Mouse (Mus musculus): ENCODE data around the gene Slc25a30. TPM values are rescaled to one million over a fixed set of nuclear protein-coding genes. Genes with fewer than 3 reads are reported as not detected.
A peak's percentile ranks its signal among the peaks of the same experiment; 100 is the strongest.
"Not testable (repeated sequence)": the region's sequence is repeated elsewhere in the genome, so short reads cannot be mapped to it uniquely, and the experiment has no call there.

Gene Slc25a30
- total RNA-seq, 1 experiment: 5.1 TPM

DNA sequence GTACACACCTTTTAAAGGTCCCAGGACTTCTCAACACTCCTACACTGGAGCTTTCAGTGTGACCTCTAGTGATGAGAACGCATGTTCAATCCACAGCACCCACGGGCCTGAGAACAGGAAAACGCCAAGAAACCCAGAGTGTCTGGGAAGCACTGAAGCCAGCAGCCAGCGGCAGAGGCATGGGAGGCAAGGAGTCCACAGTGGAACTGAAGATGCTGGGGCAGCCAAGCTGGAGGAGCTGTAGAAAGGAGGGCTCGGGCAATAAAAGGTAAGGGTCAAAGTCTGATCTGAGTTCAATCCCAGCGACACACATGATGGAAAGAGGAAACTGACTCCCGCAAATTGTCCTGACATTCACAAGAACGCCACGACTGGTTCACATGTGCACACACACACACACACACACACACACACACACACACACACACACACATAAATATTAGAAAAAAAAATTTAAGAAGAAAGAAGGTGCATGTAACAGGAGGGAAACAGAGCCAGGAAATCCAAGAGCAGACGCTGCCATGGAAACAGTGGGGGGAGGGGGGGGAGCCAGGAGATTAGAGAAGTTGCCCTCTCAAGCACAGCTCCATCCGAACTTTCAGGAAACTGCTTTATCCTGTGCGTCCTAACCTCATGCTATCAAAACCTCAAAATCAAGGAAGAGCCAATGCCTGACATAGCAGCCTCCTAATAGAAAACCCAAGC lies 46.9 kb upstream of the Slc25a30 start:
- Histone ChIP-seq H3K4me1 (ENCODE audit: control insufficient read depth in 2 of 2, insufficient read depth in 2 of 2, low read length in 2 of 2, poor library complexity in 1 of 2) (peaks cover under 1 to 7% of the 10 kb centered on the region in 2 experiments; a peak in 1 of 4 replicates), H3K27ac (ENCODE audit: insufficient read depth, low read depth, low read length, poor library complexity, severe bottlenecking) (peak overlapping the region; percentile 44), H3K36me3 (ENCODE audit: control insufficient read depth, insufficient read depth, low read length, poor library complexity, severe bottlenecking) (no peaks in the 10 kb centered on the region), H3K9me3 (ENCODE audit: control insufficient read depth, insufficient read depth, low read depth, low read length) (no peaks in the 10 kb centered on the region), H3K4me3 (ENCODE audit: insufficient read depth in 1 of 2, low read depth in 1 of 2, low read length in 2 of 2, poor library complexity in 1 of 2, severe bottlenecking in 1 of 2) (peak overlapping the region; percentile 60 to 85), H3K9ac (ENCODE audit: insufficient read depth, low read depth, low read length, poor library complexity, severe bottlenecking) (peak overlapping the region; percentile 73)
- DNase-seq (ENCODE audit: low read depth, low spot score): no peak
- in situ Hi-C loops (cut with MboI; ENCODE audit: low sequenced_read_pairs in 2 of 2, unreplicated experiment in 2 of 2): no loop called here
- TF ChIP-seq HCFC1 (IDR thresholded peaks at IDR 0.05; ENCODE audit: borderline replicate concordance, insufficient read depth, low read length) (no peak), CHD2 (IDR thresholded peaks at IDR 0.05; ENCODE audit: low read depth, low read length) (0 out of 2 replicates have a peak, but pooled peaks have one; percentile 20)

DNA sequence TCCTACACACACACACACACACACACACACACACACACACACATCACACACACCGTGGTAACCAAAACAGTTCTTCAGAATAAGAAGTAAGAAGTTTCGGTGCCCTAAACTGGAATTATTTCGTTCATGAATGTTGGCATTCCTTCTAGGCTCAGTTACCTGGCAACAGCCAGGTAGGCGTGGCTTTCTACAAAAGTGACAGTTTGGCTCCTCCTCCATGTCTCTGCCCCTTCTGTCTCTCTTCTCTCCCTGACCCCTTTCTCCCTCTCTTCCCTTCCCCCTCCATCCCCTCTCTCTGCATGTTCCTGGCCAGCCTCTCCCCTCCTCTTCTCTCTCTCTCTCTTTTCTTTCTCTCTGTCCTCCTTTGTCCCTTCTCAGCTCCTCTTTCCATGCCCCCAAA lies 46.1 kb upstream of the Slc25a30 start:
- no peak for TF ChIP-seq CHD2 (IDR thresholded peaks at IDR 0.05; ENCODE audit: low read depth, low read length)
- no peak overlapping the region for H3K9ac ChIP-seq (ENCODE audit: insufficient read depth, low read depth, low read length, poor library complexity, severe bottlenecking)
- no peaks in the 10 kb centered on the region for H3K9me3 ChIP-seq (ENCODE audit: control insufficient read depth, insufficient read depth, low read depth, low read length)
- no peaks in the 10 kb centered on the region for H3K36me3 ChIP-seq (ENCODE audit: control insufficient read depth, insufficient read depth, low read length, poor library complexity, severe bottlenecking)
- peak overlapping the region in 1 of 2 experiments; percentile 85; a peak in 1 of 4 replicates for H3K4me3 ChIP-seq (ENCODE audit: insufficient read depth in 1 of 2, low read depth in 1 of 2, low read length in 2 of 2, poor library complexity in 1 of 2, severe bottlenecking in 1 of 2)
- H3K4me1 ChIP-seq (ENCODE audit: control insufficient read depth in 2 of 2, insufficient read depth in 2 of 2, low read length in 2 of 2, poor library complexity in 1 of 2): peaks cover 2 to 12% of the 10 kb centered on the region in 2 experiments; a peak in 2 of 4 replicates
- in situ Hi-C loops (cut with MboI; ENCODE audit: low sequenced_read_pairs in 2 of 2, unreplicated experiment in 2 of 2): no loop called here
- H3K27ac ChIP-seq (ENCODE audit: insufficient read depth, low read depth, low read length, poor library complexity, severe bottlenecking): no peak overlapping the region
- no peak for DNase-seq (ENCODE audit: low read depth, low spot score)

DNA sequence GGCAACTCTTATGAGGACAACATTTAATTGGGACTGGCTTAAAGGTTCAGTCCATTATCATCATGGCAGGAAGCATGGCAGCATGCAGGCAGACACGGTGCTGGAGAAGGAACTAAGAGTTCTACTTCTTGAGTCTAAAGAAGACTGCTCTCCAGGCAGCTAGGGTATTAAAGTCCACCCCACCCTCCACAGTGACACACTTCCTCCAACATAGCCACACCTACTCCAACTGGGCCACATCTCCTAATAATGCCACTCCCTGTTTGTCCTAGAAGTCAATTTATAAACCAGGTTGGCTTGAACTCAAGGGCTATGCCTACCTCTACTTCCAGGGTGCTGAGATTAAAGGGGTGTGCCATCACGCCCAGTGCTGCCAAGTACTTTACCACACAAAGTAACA lies 45.2 kb upstream of the Slc25a30 start:
- no peak for DNase-seq (ENCODE audit: low read depth, low spot score)
- Histone ChIP-seq H3K9me3 (ENCODE audit: control insufficient read depth, insufficient read depth, low read depth, low read length) (no peaks in the 10 kb centered on the region), H3K27ac (ENCODE audit: insufficient read depth, low read depth, low read length, poor library complexity, severe bottlenecking) (no peak overlapping the region), H3K4me3 (ENCODE audit: insufficient read depth in 1 of 2, low read depth in 1 of 2, low read length in 2 of 2, poor library complexity in 1 of 2, severe bottlenecking in 1 of 2) (no peak overlapping the region), H3K4me1 (ENCODE audit: control insufficient read depth in 2 of 2, insufficient read depth in 2 of 2, low read length in 2 of 2, poor library complexity in 1 of 2) (peaks cover 2 to 13% of the 10 kb centered on the region in 2 experiments; a peak in 2 of 4 replicates), H3K9ac (ENCODE audit: insufficient read depth, low read depth, low read length, poor library complexity, severe bottlenecking) (no peak overlapping the region), H3K36me3 (ENCODE audit: control insufficient read depth, insufficient read depth, low read length, poor library complexity, severe bottlenecking) (no peaks in the 10 kb centered on the region)
- in situ Hi-C loops (cut with MboI; ENCODE audit: low sequenced_read_pairs in 2 of 2, unreplicated experiment in 2 of 2): no loop called here
- TF ChIP-seq CHD2 (IDR thresholded peaks at IDR 0.05; ENCODE audit: low read depth, low read length) (no peak), ZNF384 (IDR thresholded peaks at IDR 0.05; ENCODE audit: low read depth, low read length) (no peak), ZC3H11A (IDR thresholded peaks at IDR 0.05; ENCODE audit: borderline replicate concordance, low read depth, low read length) (no peak), MAFK (IDR thresholded peaks at IDR 0.05; ENCODE audit: insufficient read depth, low read depth, low read length) (no peak), HCFC1 (IDR thresholded peaks at IDR 0.05; ENCODE audit: borderline replicate concordance, insufficient read depth, low read length) (no peak)

DNA sequence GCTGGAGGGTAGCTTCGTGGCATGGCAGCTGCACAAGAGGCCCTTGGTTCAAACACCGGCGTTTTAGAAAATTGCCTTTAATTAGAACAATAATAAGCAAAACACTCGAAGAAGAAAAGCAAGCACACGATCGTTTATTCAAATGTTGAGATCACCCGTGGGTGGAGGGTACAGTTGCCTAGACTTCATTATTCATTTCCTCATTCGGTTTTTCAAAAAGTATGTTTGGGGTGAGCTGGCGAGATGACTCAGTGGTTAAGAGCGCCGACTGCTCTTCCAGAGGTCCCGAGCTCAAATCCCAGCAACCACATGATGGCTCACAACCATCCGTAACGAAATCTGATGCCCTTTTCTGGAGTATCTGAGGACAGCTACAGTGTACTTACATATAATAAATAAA lies 43.0 kb upstream of the Slc25a30 start:
- DNase-seq (ENCODE audit: low read depth, low spot score); in situ Hi-C loops (cut with MboI; ENCODE audit: low sequenced_read_pairs in 2 of 2, unreplicated experiment in 2 of 2); H3K9me3 ChIP-seq (ENCODE audit: control insufficient read depth, insufficient read depth, low read depth, low read length); H3K4me3 ChIP-seq (ENCODE audit: insufficient read depth in 1 of 2, low read depth in 1 of 2, low read length in 2 of 2, poor library complexity in 1 of 2, severe bottlenecking in 1 of 2); H3K27ac ChIP-seq (ENCODE audit: insufficient read depth, low read depth, low read length, poor library complexity, severe bottlenecking); H3K9ac ChIP-seq (ENCODE audit: insufficient read depth, low read depth, low read length, poor library complexity, severe bottlenecking); H3K36me3 ChIP-seq (ENCODE audit: control insufficient read depth, insufficient read depth, low read length, poor library complexity, severe bottlenecking): not testable (repeated sequence)
- peaks cover 2 to 13% of the 10 kb centered on the region in 2 experiments; a peak in 2 of 4 replicates for H3K4me1 ChIP-seq (ENCODE audit: control insufficient read depth in 2 of 2, insufficient read depth in 2 of 2, low read length in 2 of 2, poor library complexity in 1 of 2)
